Mouse (Mus musculus) CH12.LX (cell line): ENCODE results near the gene Tpd52l2. TPM values are rescaled to one million over a fixed set of nuclear protein-coding genes. Genes with fewer than 3 reads are reported as not detected.
"Not testable (repeated sequence)": the region's sequence is repeated elsewhere in the genome, so short reads cannot be mapped to it uniquely, and the experiment has no call there.

Experiments used
- DNase-seq: peaks from one replicate; pipeline ENCODE4 v3.0.0-alpha.2; 2013; ENCODE audit errors: extremely low read depth
- H3K27ac ChIP-seq: 2 replicates; pipeline ENCODE4 v1.5.1; 2012; ENCODE audit warnings: low read depth, mild to moderate bottlenecking, control low read depth, moderate library complexity; ENCODE audit not compliant: insufficient read depth
- H3K27me3 ChIP-seq: replicated peaks from 2 replicates; pipeline ENCODE3; 2012; ENCODE audit warnings: inconsistent platforms
- H3K36me3 ChIP-seq, 2 experiments: replicated peaks in 1 of 2; 2 replicates each; pipeline versions ENCODE3 to v1.6.1; 2012; ENCODE audit warnings: inconsistent platforms in 1 of 2, low read length in 1 of 2, mild to moderate bottlenecking in 1 of 2, mixed read lengths in 1 of 2, moderate library complexity in 1 of 2; ENCODE audit not compliant: control insufficient read depth in 1 of 2, insufficient read depth in 1 of 2
- H3K4me1 ChIP-seq, 2 experiments: 2 replicates each; pipeline ENCODE4 v1.6.1; 2012; ENCODE audit warnings: inconsistent platforms in 1 of 2, moderate library complexity in 1 of 2; ENCODE audit not compliant: insufficient read depth in 2 of 2, control insufficient read depth in 1 of 2
- H3K4me2 ChIP-seq: 2 replicates; pipeline ENCODE4 v1.6.1; 2012; ENCODE audit warnings: low read depth, mild to moderate bottlenecking, control low read depth; ENCODE audit not compliant: poor library complexity, insufficient read depth, severe bottlenecking
- H3K4me3 ChIP-seq, 3 experiments: fragments of 150-350 bp in 1 of 3; sonication (generic) in 1 of 3; replicated peaks in 1 of 3; 2 replicates each; pipeline versions ENCODE3 to v1.5.1; 2011 to 2012; ENCODE audit warnings: low read depth in 2 of 3, low read length in 2 of 3, mild to moderate bottlenecking in 2 of 3, moderate library complexity in 2 of 3, control low read depth in 1 of 3, improper control_type of control experiment in 1 of 3, inconsistent platforms in 1 of 3, mixed read lengths in 1 of 3; ENCODE audit not compliant: poor library complexity in 1 of 3
- H3K79me2 ChIP-seq: replicated peaks from 2 replicates; pipeline ENCODE4 v1.6.1; 2012; ENCODE audit warnings: mild to moderate bottlenecking, moderate library complexity; ENCODE audit not compliant: control insufficient read depth, poor library complexity, insufficient read depth, severe bottlenecking; ENCODE audit errors: extremely low read depth
- H3K9ac ChIP-seq: 2 replicates; pipeline ENCODE4 v1.6.1; 2012; ENCODE audit warnings: low read depth, mild to moderate bottlenecking, control low read depth, moderate library complexity; ENCODE audit not compliant: insufficient read depth
- H3K9me3 ChIP-seq: replicated peaks from 2 replicates; pipeline ENCODE3; 2012; ENCODE audit warnings: low read length, inconsistent platforms, mixed read lengths
- CTCF ChIP-seq, 2 experiments: IDR thresholded peaks in 1 of 2; conservative IDR thresholded peaks in 1 of 2; 2 replicates each; pipeline ENCODE4 v1.5.1; 2011 to 2012; ENCODE audit warnings: low read depth in 2 of 2, low read length in 2 of 2, improper control_type of control experiment in 1 of 2, inconsistent platforms in 1 of 2, mild to moderate bottlenecking in 1 of 2, moderate library complexity in 1 of 2
- ELF1 ChIP-seq: IDR thresholded peaks from 2 replicates; pipeline ENCODE4 v1.6.1; 2014; ENCODE audit warnings: low read depth, mild to moderate bottlenecking, inconsistent platforms, low read length, improper control_type of control experiment
- EP300 ChIP-seq: IDR thresholded peaks from 2 replicates; pipeline ENCODE4 v1.6.1; 2011; ENCODE audit warnings: low read length, improper control_type of control experiment
- ETS1 ChIP-seq: conservative IDR thresholded peaks from 2 replicates; pipeline ENCODE4 v1.6.1; 2012; ENCODE audit warnings: low read depth, mild to moderate bottlenecking, inconsistent platforms, low read length, improper control_type of control experiment, moderate library complexity
- IRF4 ChIP-seq: IDR thresholded peaks from 2 replicates; pipeline ENCODE4 v1.6.1; 2014; ENCODE audit warnings: low read depth, mild to moderate bottlenecking, inconsistent platforms, low read length, improper control_type of control experiment
- JUN ChIP-seq: IDR thresholded peaks from 2 replicates; pipeline ENCODE4 v1.6.1; 2011; ENCODE audit warnings: low read depth, mild to moderate bottlenecking, low read length, improper control_type of control experiment, moderate library complexity; ENCODE audit not compliant: insufficient read depth
- MAFK ChIP-seq: IDR thresholded peaks from 2 replicates; pipeline ENCODE4 v1.6.1; 2011; ENCODE audit warnings: low read length, improper control_type of control experiment; ENCODE audit not compliant: insufficient replicate concordance
- MAZ ChIP-seq: IDR thresholded peaks from 2 replicates; pipeline ENCODE4 v1.6.1; 2012; ENCODE audit warnings: low read depth, mild to moderate bottlenecking, inconsistent platforms, low read length, improper control_type of control experiment, moderate library complexity
- MYC ChIP-seq: IDR thresholded peaks from 2 replicates; pipeline ENCODE4 v1.6.1; 2011; ENCODE audit warnings: low read depth, mild to moderate bottlenecking, improper control_type of control experiment, low read length
- PAX5 ChIP-seq: IDR thresholded peaks from 2 replicates; pipeline ENCODE4 v1.6.1; 2012; ENCODE audit warnings: low read length, inconsistent platforms, mixed read lengths
- RAD21 ChIP-seq: IDR thresholded peaks from 2 replicates; pipeline ENCODE4 v1.6.1; 2011; ENCODE audit warnings: low read depth, mild to moderate bottlenecking, low read length, improper control_type of control experiment, moderate library complexity
- SMC3 ChIP-seq: IDR thresholded peaks from 2 replicates; pipeline ENCODE4 v1.6.1; 2011; ENCODE audit warnings: low read depth, low read length, improper control_type of control experiment
- TBP ChIP-seq: conservative IDR thresholded peaks from 2 replicates; pipeline ENCODE4 v1.6.1; 2011; ENCODE audit warnings: low read depth, low read length, improper control_type of control experiment
- TCF12 ChIP-seq: IDR thresholded peaks from 2 replicates; pipeline ENCODE4 v1.6.1; 2014; ENCODE audit warnings: low read depth, mild to moderate bottlenecking, inconsistent platforms, low read length, improper control_type of control experiment
- UBTF ChIP-seq: IDR thresholded peaks from 2 replicates; pipeline ENCODE4 v1.6.1; 2012; ENCODE audit warnings: low read depth, mild to moderate bottlenecking, inconsistent platforms, low read length, improper control_type of control experiment, moderate library complexity
- ZC3H11A ChIP-seq: IDR thresholded peaks from 2 replicates; pipeline ENCODE4 v1.6.1; 2012; ENCODE audit warnings: low read depth, mild to moderate bottlenecking, inconsistent platforms, low read length, improper control_type of control experiment
- ZMIZ1 ChIP-seq: IDR thresholded peaks from 2 replicates; pipeline ENCODE4 v1.6.1; 2012; ENCODE audit warnings: low read depth, mild to moderate bottlenecking, inconsistent platforms, low read length, improper control_type of control experiment
- dilution Hi-C: fragments of 300-500 bp; cut with MboI; formaldehyde crosslinking; loops from 2 replicates; pipeline ENCODE4 v1.14.3; 2020; ENCODE audit warnings: low sequenced_read_pairs; ENCODE audit not compliant: extremely low pct_unique_long_range_greater_than_20kb, extremely low pct_ligation_motif_present
- in situ Hi-C: fragments of 300-500 bp; cut with MboI; formaldehyde crosslinking; loops from 3 replicates; pipeline ENCODE4 v1.14.3; 2019; ENCODE audit warnings: low sequenced_read_pairs, low pct_ligation_motif_present, low pct_unique_long_range_greater_than_20kb, mixed read lengths
- polyA plus RNA-seq: library from polyadenylated mRNA; unstranded; fragments of >175 nt; gene quantifications from 2 replicates; pipeline ENCODE4 v1.2.1, GENCODE M21; 2012; ENCODE audit warnings: low read depth; ENCODE audit not compliant: insufficient read length
- total RNA-seq, 2 experiments: library from RNA; depleted of rRNA; stranded (reverse); fragments of 300-350 nt in 1 of 2; fragments of >200 nt in 1 of 2; gene quantifications; 2 replicates each; pipeline ENCODE4 v1.2.3; 2012 to 2014

The Tpd52l2 gene
- total and polyA plus RNA-seq, 3 experiments = 80.7 to 126 (median 92.0) TPM

DNA sequence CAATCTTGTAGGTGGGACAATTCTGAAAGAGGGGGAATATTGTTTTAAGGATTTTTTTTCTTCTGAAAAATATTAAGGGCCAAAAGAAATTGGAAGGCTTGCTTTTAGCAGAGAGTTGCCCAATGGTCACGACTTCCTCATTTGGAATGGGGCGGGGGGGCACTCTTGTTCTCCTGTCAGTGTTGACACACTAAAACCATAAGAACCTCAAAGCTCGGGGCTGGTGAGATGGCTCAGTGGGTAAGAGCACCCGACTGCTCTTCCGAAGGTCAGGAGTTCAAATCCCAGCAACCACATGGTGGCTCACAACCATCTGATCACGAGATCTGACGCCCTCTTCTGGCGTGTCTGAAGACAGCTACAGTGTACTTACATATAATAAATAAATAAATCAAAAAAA is 1.1 kb upstream of the Tpd52l2 start:
- H3K27ac ChIP-seq, dilution Hi-C loops, H3K9ac ChIP-seq, H3K27me3 ChIP-seq, H3K9me3 ChIP-seq, H3K4me3 ChIP-seq, H3K4me2 ChIP-seq: not testable (repeated sequence)
- peak; percentile 36 for DNase-seq
- peak; percentile 81 for TF ChIP-seq TBP
- Histone ChIP-seq H3K36me3 (peaks cover 7 to 29% of the 10 kb centered on the region in 2 experiments), H3K79me2 (peaks cover 34% of the 10 kb centered on the region), H3K4me1 (peaks cover 14 to 51% of the 10 kb centered on the region in 2 experiments)
- in situ Hi-C loops = loop anchor here (25.0 kb wide), 1 partner anchor 309 kb away; the partner anchor contains the start of gene Ppdpf

DNA sequence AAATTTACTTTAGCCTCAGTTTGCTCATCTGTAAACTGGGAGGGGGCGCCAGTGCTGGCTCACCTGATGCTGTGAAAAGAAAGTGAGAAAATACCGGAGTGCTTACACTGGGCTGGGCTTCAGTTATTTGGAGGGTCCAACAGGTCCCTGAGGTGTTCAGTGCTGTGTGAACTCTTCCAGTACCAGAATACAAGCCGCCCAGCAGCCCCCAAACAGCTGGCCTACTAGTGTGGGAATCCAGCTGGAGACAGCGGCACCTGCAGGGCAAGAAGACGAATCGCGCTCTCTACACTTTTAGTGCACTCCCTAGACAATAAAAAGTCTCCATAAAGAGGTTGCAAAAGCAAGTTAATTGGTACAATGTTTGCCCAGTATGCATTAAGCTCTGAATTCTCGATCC is 661 bp upstream of the Tpd52l2 start:
- H3K4me1 ChIP-seq = peaks cover 14 to 48% of the 10 kb centered on the region in 2 experiments
- DNase-seq = peak; percentile 80

DNA sequence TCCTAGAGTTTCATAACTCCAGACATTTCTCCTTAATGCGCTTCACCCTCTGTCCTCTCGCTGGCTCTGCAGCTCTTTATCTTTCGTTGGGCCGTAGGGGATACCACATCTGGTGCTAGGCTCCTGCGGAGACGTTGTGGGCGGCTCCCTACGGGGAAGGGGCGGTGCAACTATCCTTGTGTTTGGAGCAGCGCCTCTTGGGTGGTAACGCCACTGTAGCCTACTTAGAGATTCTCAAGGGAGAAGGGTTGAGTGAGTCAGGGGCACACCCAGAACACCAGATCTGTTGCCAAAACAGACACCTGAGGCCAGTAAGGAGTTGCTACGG is 570 bp downstream of the Tpd52l2 start:
- in situ Hi-C loops = loop anchor here (25.0 kb wide), 1 partner anchor 310 kb away; the partner anchor contains the start of gene Ppdpf

More for the DNA sequence above, 661 bp upstream of the Tpd52l2 start:
- peaks cover 10 to 33% of the 10 kb centered on the region in 2 experiments for H3K36me3 ChIP-seq
- TF ChIP-seq EP300 = no peak
- TF ChIP-seq ETS1 = no peak
- no peak for TF ChIP-seq MYC
- peak; percentile 37; the same call in 1 of the 2 replicates for TF ChIP-seq TCF12
- no peak for TF ChIP-seq PAX5
- no peak for TF ChIP-seq UBTF
- TF ChIP-seq MAZ = 0 out of 2 replicates have a peak, but pooled peaks have one; percentile 61
- TF ChIP-seq ELF1 = no peak
- peak; percentile 53; the same call in 1 of the 2 replicates for TF ChIP-seq IRF4
- no peak for TF ChIP-seq JUN
- TF ChIP-seq ZMIZ1 = no peak
- peak; percentile 87 for TF ChIP-seq SMC3
- TF ChIP-seq RAD21 = peak; percentile 73
- peak; percentile 36 for TF ChIP-seq ZC3H11A
- peak; percentile 28 to 83; a peak in 3 of 4 replicates for TF ChIP-seq CTCF (conservative IDR thresholded peaks at IDR 0.05 in 1 of 2, IDR thresholded peaks at IDR 0.05 in 1 of 2; ENCODE audit: low read depth in 2 of 2, low read length in 2 of 2)
- TF ChIP-seq, all 38 proteins: peak for 7
- H3K4me2 ChIP-seq = peak overlapping the region; percentile 63
- dilution Hi-C loops = no loop called here
- peak overlapping the region; percentile 53 for H3K9ac ChIP-seq
- in situ Hi-C loops = loop anchor here (25.0 kb wide), 1 partner anchor 309 kb away; the partner anchor contains the start of gene Ppdpf
- H3K27me3 ChIP-seq = no peaks in the 10 kb centered on the region
- H3K9me3 ChIP-seq = no peaks in the 10 kb centered on the region
- H3K27ac ChIP-seq = peak overlapping the region; percentile 47; the same call in 1 of the 2 replicates
- peak overlapping the region; percentile 66 to 97 (median 81) for H3K4me3 ChIP-seq
- peaks cover 34% of the 10 kb centered on the region for H3K79me2 ChIP-seq

More for the DNA sequence above, 570 bp downstream of the Tpd52l2 start:
- H3K27me3 ChIP-seq = no peaks in the 10 kb centered on the region
- peak overlapping the region; percentile 91 for H3K9ac ChIP-seq
- DNase-seq = peak; percentile 79
- H3K27ac ChIP-seq = peak overlapping the region; percentile 90
- H3K4me1 ChIP-seq = peaks cover 6 to 35% of the 10 kb centered on the region in 2 experiments
- no peak for TF ChIP-seq MAFK
- no peak for TF ChIP-seq MYC
- TF ChIP-seq IRF4 = no peak
- TF ChIP-seq UBTF = no peak
- H3K79me2 ChIP-seq = peaks cover 36% of the 10 kb centered on the region
- H3K9me3 ChIP-seq = no peaks in the 10 kb centered on the region
- peak overlapping the region; percentile 94 for H3K4me2 ChIP-seq
- H3K36me3 ChIP-seq = peaks cover 22 to 46% of the 10 kb centered on the region in 2 experiments
- peak overlapping the region; percentile 81 to 97 (median 97) for H3K4me3 ChIP-seq
- dilution Hi-C loops = no loop called here
